Mouse (Mus musculus): ENCODE results near the gene Bcl11b.

- no peak for TF ChIP-seq CTCF (IDR thresholded peaks at IDR 0.05; ENCODE audit: control insufficient read depth, insufficient read depth, low read length)
- no peak for TF ChIP-seq POLR2A (IDR thresholded peaks at IDR 0.05; ENCODE audit: borderline replicate concordance, control insufficient read depth, low read depth, low read length)
Measured at GRCm38 (mm10) chr12:107978736-107979255, 24.6 kb downstream of the Bcl11b start.
